Mouse (Mus musculus): Measurements from ENCODE around the gene St13. TPM values are rescaled to one million over a fixed set of nuclear protein-coding genes. Genes with fewer than 3 reads are reported as not detected.

Gene St13
- polyA plus RNA-seq, 1 experiment, result 228 TPM

- TF ChIP-seq SRF (IDR thresholded peaks at IDR 0.05; ENCODE audit: control insufficient read depth, insufficient read length, low read depth) (no peak), TCF3 (IDR thresholded peaks at IDR 0.05; ENCODE audit: insufficient read length, low read depth) (no peak), CEBPB (IDR thresholded peaks at IDR 0.05; ENCODE audit: insufficient read depth, poor library complexity, severe bottlenecking) (no peak), E2F4 (IDR thresholded peaks at IDR 0.05; ENCODE audit: insufficient read depth) (no peak), MAX (IDR thresholded peaks at IDR 0.05; ENCODE audit: low read depth) (no peak), TCF12 (IDR thresholded peaks at IDR 0.05; ENCODE audit: insufficient read depth, poor library complexity, severe bottlenecking) (no peak), POLR2A (IDR thresholded peaks at IDR 0.05; ENCODE audit: insufficient read length, low read depth) (no peak), MYOD1 (IDR thresholded peaks at IDR 0.05; ENCODE audit: control insufficient read depth in 1 of 3, insufficient read length in 2 of 3, low read depth in 2 of 3) (no peak), POLR2AphosphoS2 (IDR thresholded peaks at IDR 0.05; ENCODE audit: insufficient read length, low read depth) (no peak), USF1 (IDR thresholded peaks at IDR 0.05; ENCODE audit: low read depth) (no peak), MYOG (IDR thresholded peaks at IDR 0.05; ENCODE audit: control insufficient read depth in 1 of 3, insufficient read depth in 1 of 3, insufficient read length in 2 of 3, low read depth in 2 of 3) (no peak), REST (IDR thresholded peaks at IDR 0.05; ENCODE audit: insufficient read depth, insufficient read length) (no peak)
- Histone ChIP-seq H3K27me3 (ENCODE audit: control insufficient read depth, insufficient read depth, insufficient read length) (no peaks in the 10 kb centered on the region), H3K36me3 (ENCODE audit: control insufficient read depth, insufficient read depth) (peaks cover 84% of the 10 kb centered on the region), H3K4me3 (no peak overlapping the region), H3ac (ENCODE audit: control insufficient read depth, insufficient read length) (no peak overlapping the region), H3K79me2 (ENCODE audit: control insufficient read depth, insufficient read depth) (no peaks in the 10 kb centered on the region), H3K4me2 (ENCODE audit: low read depth) (no peak overlapping the region)
Observed at GRCm38 (mm10) chr15:81324979-81325378, 74.9 kb downstream of the St13 start.

GRCm38 (mm10) chr15:81320137-81320536 is 79.7 kb downstream of the St13 start:
- Histone ChIP-seq H3ac (ENCODE audit: control insufficient read depth, insufficient read length) (no peak overlapping the region), H3K4me3 (no peak overlapping the region), H3K4me2 (ENCODE audit: low read depth) (no peak overlapping the region), H3K36me3 (ENCODE audit: control insufficient read depth, insufficient read depth) (peaks cover 74% of the 10 kb centered on the region), H3K27me3 (ENCODE audit: control insufficient read depth, insufficient read depth, insufficient read length) (no peaks in the 10 kb centered on the region), H3K79me2 (ENCODE audit: control insufficient read depth, insufficient read depth) (no peaks in the 10 kb centered on the region)
- TF ChIP-seq TCF3 (IDR thresholded peaks at IDR 0.05; ENCODE audit: insufficient read length, low read depth), result no peak
- TF ChIP-seq POLR2A (IDR thresholded peaks at IDR 0.05; ENCODE audit: insufficient read length, low read depth), result no peak
- no peak for TF ChIP-seq MAX (IDR thresholded peaks at IDR 0.05; ENCODE audit: low read depth)
- no peak for TF ChIP-seq REST (IDR thresholded peaks at IDR 0.05; ENCODE audit: insufficient read depth, insufficient read length)
- TF ChIP-seq CEBPB (IDR thresholded peaks at IDR 0.05; ENCODE audit: insufficient read depth, poor library complexity, severe bottlenecking), result no peak
- TF ChIP-seq E2F4 (IDR thresholded peaks at IDR 0.05; ENCODE audit: insufficient read depth), result no peak
- no peak for TF ChIP-seq POLR2AphosphoS2 (IDR thresholded peaks at IDR 0.05; ENCODE audit: insufficient read length, low read depth)
- TF ChIP-seq USF1 (IDR thresholded peaks at IDR 0.05; ENCODE audit: low read depth), result no peak
- no peak for TF ChIP-seq MYOG (IDR thresholded peaks at IDR 0.05; ENCODE audit: control insufficient read depth in 1 of 3, insufficient read depth in 1 of 3, insufficient read length in 2 of 3, low read depth in 2 of 3)
- no peak for TF ChIP-seq SRF (IDR thresholded peaks at IDR 0.05; ENCODE audit: control insufficient read depth, insufficient read length, low read depth)
- no peak for TF ChIP-seq TCF12 (IDR thresholded peaks at IDR 0.05; ENCODE audit: insufficient read depth, poor library complexity, severe bottlenecking)
- no peak for TF ChIP-seq MYOD1 (IDR thresholded peaks at IDR 0.05; ENCODE audit: control insufficient read depth in 1 of 3, insufficient read length in 2 of 3, low read depth in 2 of 3)

DNA sequence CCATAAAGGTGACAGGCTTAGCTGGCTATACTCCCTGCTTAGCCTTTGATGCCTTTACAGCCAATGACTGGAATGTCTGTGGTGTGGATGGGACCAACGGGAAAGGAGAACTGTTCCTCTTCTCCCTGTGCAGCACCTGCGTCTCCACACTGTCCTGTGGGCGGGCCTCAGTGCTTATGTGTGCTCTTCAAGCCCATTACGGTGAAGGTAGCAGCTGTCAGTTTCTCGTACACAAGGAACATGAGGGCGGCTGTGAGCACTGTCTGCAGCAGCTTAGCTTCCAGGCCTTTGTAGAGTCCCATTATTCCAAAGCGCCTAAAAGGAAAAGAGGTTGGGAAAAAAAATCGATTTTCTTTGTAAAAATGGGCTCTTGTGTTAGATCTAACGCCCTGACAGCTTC is 80.4 kb downstream of the St13 start:
- Histone ChIP-seq H3K4me2 (ENCODE audit: low read depth) (no peak overlapping the region), H3K4me3 (no peak overlapping the region), H3K27me3 (ENCODE audit: control insufficient read depth, insufficient read depth, insufficient read length) (no peaks in the 10 kb centered on the region), H3K79me2 (ENCODE audit: control insufficient read depth, insufficient read depth) (no peaks in the 10 kb centered on the region), H3ac (ENCODE audit: control insufficient read depth, insufficient read length) (no peak overlapping the region), H3K36me3 (ENCODE audit: control insufficient read depth, insufficient read depth) (peaks cover 70% of the 10 kb centered on the region)
- TF ChIP-seq REST (IDR thresholded peaks at IDR 0.05; ENCODE audit: insufficient read depth, insufficient read length) (no peak), E2F4 (IDR thresholded peaks at IDR 0.05; ENCODE audit: insufficient read depth) (no peak)

DNA sequence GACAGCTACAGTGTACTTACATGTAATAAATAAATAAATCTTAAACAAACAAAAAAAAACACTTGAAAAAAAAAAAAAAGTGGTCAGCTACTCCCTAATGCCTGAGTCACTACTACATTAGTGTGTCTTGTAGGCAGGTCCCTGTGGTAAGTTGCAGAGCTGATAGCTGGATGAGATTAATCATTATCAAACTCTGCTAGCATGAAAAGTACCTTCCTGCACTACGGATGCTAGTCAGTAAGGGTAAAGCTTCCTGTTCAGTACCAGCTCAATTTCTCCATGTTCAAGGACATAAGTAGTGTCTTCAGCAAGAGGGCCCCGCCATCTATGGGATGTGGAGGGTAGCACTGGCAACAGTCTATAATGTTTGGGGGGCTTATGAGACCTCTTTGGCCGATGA is 85.9 kb downstream of the St13 start:
- Histone ChIP-seq H3K36me3 (ENCODE audit: control insufficient read depth, insufficient read depth) (peaks cover 22% of the 10 kb centered on the region), H3ac (ENCODE audit: control insufficient read depth, insufficient read length) (no peak overlapping the region), H3K4me2 (ENCODE audit: low read depth) (no peak overlapping the region), H3K4me3 (no peak overlapping the region), H3K27me3 (ENCODE audit: control insufficient read depth, insufficient read depth, insufficient read length) (no peaks in the 10 kb centered on the region), H3K79me2 (ENCODE audit: control insufficient read depth, insufficient read depth) (no peaks in the 10 kb centered on the region)
- TF ChIP-seq REST (IDR thresholded peaks at IDR 0.05; ENCODE audit: insufficient read depth, insufficient read length), result no peak

Other genes starting within 250 kb of the St13 start
- gene Mrtfa, start 209.3 kb downstream of the St13 start, polyA plus RNA-seq (2012; fragmentation: generic; extraction: Trizol), result 36.0 TPM
- 0.44 TPM for gene Mchr1, start 164.6 kb downstream of the St13 start, polyA plus RNA-seq (2012; fragmentation: generic; extraction: Trizol)
- 40.9 TPM for gene Slc25a17, start 39.3 kb downstream of the St13 start, polyA plus RNA-seq (2012; fragmentation: generic; extraction: Trizol)
- 6.3 TPM for gene Xpnpep3, start 61 bp upstream of the St13 start, polyA plus RNA-seq (2012; fragmentation: generic; extraction: Trizol)
- gene Dnajb7, start 8.2 kb upstream of the St13 start, polyA plus RNA-seq (2012; fragmentation: generic; extraction: Trizol), result 0.06 TPM
- gene Rbx1, start 66.2 kb upstream of the St13 start, polyA plus RNA-seq (2012; fragmentation: generic; extraction: Trizol), result 326 TPM
- 17.7 TPM for gene Ep300, start 185.3 kb upstream of the St13 start, polyA plus RNA-seq (2012; fragmentation: generic; extraction: Trizol)